Mouse (Mus musculus): ENCODE measurements around the gene Lrrk1. TPM values are rescaled to one million over a fixed set of nuclear protein-coding genes. Genes with fewer than 3 reads are reported as not detected.
A peak's percentile ranks its signal among the peaks of the same experiment; 100 is the strongest.

Gene Lrrk1
- polyA plus RNA-seq, 1 experiment = not detected

GRCm38 (mm10) chr7:66259436-66260206 lies 128.5 kb downstream of the Lrrk1 start:
- TF ChIP-seq POLR2A (IDR thresholded peaks at IDR 0.05; ENCODE audit: insufficient read depth, low read depth, low read length) = no peak
- TF ChIP-seq CTCF (IDR thresholded peaks at IDR 0.05; ENCODE audit: insufficient read depth, low read depth, low read length) = no peak
- Histone ChIP-seq H3K4me1 (ENCODE audit: control insufficient read depth, insufficient read depth, low read length) (peaks cover 3% of the 10 kb centered on the region; the same call in 1 of the 2 replicates), H3K27ac (ENCODE audit: insufficient read depth, low read depth, low read length) (no peak overlapping the region), H3K4me3 (ENCODE audit: insufficient read depth, low read depth, low read length) (no peak overlapping the region)
- 91% methylated on average over 14 of the region's 14 CpGs for WGBS

- Histone ChIP-seq H3K27ac (ENCODE audit: insufficient read depth, low read depth, low read length) (no peak overlapping the region), H3K4me1 (ENCODE audit: control insufficient read depth, insufficient read depth, low read length) (peaks cover 3% of the 10 kb centered on the region; the same call in 1 of the 2 replicates), H3K4me3 (ENCODE audit: insufficient read depth, low read depth, low read length) (no peak overlapping the region)
- TF ChIP-seq CTCF (IDR thresholded peaks at IDR 0.05; ENCODE audit: insufficient read depth, low read depth, low read length) = no peak
- no peak for TF ChIP-seq POLR2A (IDR thresholded peaks at IDR 0.05; ENCODE audit: insufficient read depth, low read depth, low read length)
- WGBS = 87% methylated on average over 5 of the region's 5 CpGs
These were observed 129.2 kb downstream of the Lrrk1 start for GRCm38 (mm10) chr7:66258997-66259396.

- no peak overlapping the region for H3K4me3 ChIP-seq (ENCODE audit: insufficient read depth, low read depth, low read length)
- WGBS = 82% methylated on average over 5 of the region's 5 CpGs
- H3K4me1 ChIP-seq (ENCODE audit: control insufficient read depth, insufficient read depth, low read length) = 0 out of 2 replicates have a peak, but pooled peaks cover 3% of the 10 kb centered on the region
- no peak overlapping the region for H3K27ac ChIP-seq (ENCODE audit: insufficient read depth, low read depth, low read length)
- no peak for TF ChIP-seq POLR2A (IDR thresholded peaks at IDR 0.05; ENCODE audit: insufficient read depth, low read depth, low read length)
- TF ChIP-seq CTCF (IDR thresholded peaks at IDR 0.05; ENCODE audit: insufficient read depth, low read depth, low read length) = no peak
These were observed 130.9 kb downstream of the Lrrk1 start for GRCm38 (mm10) chr7:66257232-66257631.

GRCm38 (mm10) chr7:66256441-66256840 lies 131.7 kb downstream of the Lrrk1 start:
- H3K4me1 ChIP-seq (ENCODE audit: control insufficient read depth, insufficient read depth, low read length) = 0 out of 2 replicates have a peak, but pooled peaks cover 3% of the 10 kb centered on the region
- H3K4me3 ChIP-seq (ENCODE audit: insufficient read depth, low read depth, low read length) = no peak overlapping the region
- H3K27ac ChIP-seq (ENCODE audit: insufficient read depth, low read depth, low read length) = no peak overlapping the region
- WGBS = 88% methylated on average over 5 of the region's 5 CpGs
- TF ChIP-seq CTCF (IDR thresholded peaks at IDR 0.05; ENCODE audit: insufficient read depth, low read depth, low read length) (no peak), POLR2A (IDR thresholded peaks at IDR 0.05; ENCODE audit: insufficient read depth, low read depth, low read length) (no peak)

- no peak overlapping the region for H3K27ac ChIP-seq (ENCODE audit: insufficient read depth, low read depth, low read length)
- TF ChIP-seq CTCF (IDR thresholded peaks at IDR 0.05; ENCODE audit: insufficient read depth, low read depth, low read length) (no peak), POLR2A (IDR thresholded peaks at IDR 0.05; ENCODE audit: insufficient read depth, low read depth, low read length) (no peak)
- WGBS = 91% methylated on average over 8 of the region's 8 CpGs
- H3K4me1 ChIP-seq (ENCODE audit: control insufficient read depth, insufficient read depth, low read length) = peaks cover 3% of the 10 kb centered on the region
- no peak overlapping the region for H3K4me3 ChIP-seq (ENCODE audit: insufficient read depth, low read depth, low read length)
These were observed 133.2 kb downstream of the Lrrk1 start for GRCm38 (mm10) chr7:66254993-66255392.

GRCm38 (mm10) chr7:66253975-66254651 lies 134.0 kb downstream of the Lrrk1 start:
- Histone ChIP-seq H3K4me3 (ENCODE audit: insufficient read depth, low read depth, low read length) (no peak overlapping the region), H3K4me1 (ENCODE audit: control insufficient read depth, insufficient read depth, low read length) (peaks cover 3% of the 10 kb centered on the region), H3K27ac (ENCODE audit: insufficient read depth, low read depth, low read length) (no peak overlapping the region)
- no peak for TF ChIP-seq CTCF (IDR thresholded peaks at IDR 0.05; ENCODE audit: insufficient read depth, low read depth, low read length)
- WGBS = 91% methylated on average over 8 of the region's 8 CpGs

GRCm38 (mm10) chr7:66250030-66250429 lies 138.1 kb downstream of the Lrrk1 start:
- TF ChIP-seq POLR2A (IDR thresholded peaks at IDR 0.05; ENCODE audit: insufficient read depth, low read depth, low read length) = no peak
- peak; percentile 67; the same call in 1 of the 2 replicates for TF ChIP-seq CTCF (IDR thresholded peaks at IDR 0.05; ENCODE audit: insufficient read depth, low read depth, low read length)
- 29% methylated on average over 6 of the region's 6 CpGs for WGBS
- Histone ChIP-seq H3K4me1 (ENCODE audit: control insufficient read depth, insufficient read depth, low read length) (peaks cover 17% of the 10 kb centered on the region), H3K4me3 (ENCODE audit: insufficient read depth, low read depth, low read length) (no peak overlapping the region), H3K27ac (ENCODE audit: insufficient read depth, low read depth, low read length) (no peak overlapping the region)

- TF ChIP-seq CTCF (IDR thresholded peaks at IDR 0.05; ENCODE audit: insufficient read depth, low read depth, low read length) (no peak), POLR2A (IDR thresholded peaks at IDR 0.05; ENCODE audit: insufficient read depth, low read depth, low read length) (no peak)
- H3K27ac ChIP-seq (ENCODE audit: insufficient read depth, low read depth, low read length) = no peak overlapping the region
- 87% methylated on average over 3 of the region's 3 CpGs for WGBS
- H3K4me1 ChIP-seq (ENCODE audit: control insufficient read depth, insufficient read depth, low read length) = peaks cover 17% of the 10 kb centered on the region
- H3K4me3 ChIP-seq (ENCODE audit: insufficient read depth, low read depth, low read length) = no peak overlapping the region
These were observed 138.7 kb downstream of the Lrrk1 start for GRCm38 (mm10) chr7:66249426-66249825.

GRCm38 (mm10) chr7:66249020-66249419 lies 139.1 kb downstream of the Lrrk1 start:
- H3K4me1 ChIP-seq (ENCODE audit: control insufficient read depth, insufficient read depth, low read length) = peaks cover 17% of the 10 kb centered on the region
- WGBS = 61% methylated on average over 2 of the region's 2 CpGs
- TF ChIP-seq CTCF (IDR thresholded peaks at IDR 0.05; ENCODE audit: insufficient read depth, low read depth, low read length) = no peak
- no peak for TF ChIP-seq POLR2A (IDR thresholded peaks at IDR 0.05; ENCODE audit: insufficient read depth, low read depth, low read length)
- H3K4me3 ChIP-seq (ENCODE audit: insufficient read depth, low read depth, low read length) = no peak overlapping the region
- H3K27ac ChIP-seq (ENCODE audit: insufficient read depth, low read depth, low read length) = no peak overlapping the region
